Mouse (Mus musculus) midbrain, embryonic 11.5 days (tissue): ENCODE measurements around the gene Samd4b. TPM values are rescaled to one million over a fixed set of nuclear protein-coding genes. Genes with fewer than 3 reads are reported as not detected.
A peak's percentile ranks its signal among the peaks of the same experiment; 100 is the strongest.

ENCODE experiments used
- ATAC-seq: fragments of 200-750 bp; cut with Nextera tagmentation; 2 replicates; pipeline ENCODE4 v1.8.0; 2017; ENCODE audit warnings: moderate TSS enrichment, moderate library complexity; ENCODE audit not compliant: low FRiP score
- DNase-seq: peaks from one replicate; pipeline ENCODE4 v3.0.0; 2015; ENCODE audit warnings: low spot score; ENCODE audit errors: missing footprints
- H3K27ac ChIP-seq: fragments of 300-500 bp; sonication (generic); 2 replicates; pipeline ENCODE4 v1.5.1; 2014; ENCODE audit warnings: low read depth, low read length
- H3K27me3 ChIP-seq: fragments of 300-500 bp; sonication (generic); 2 replicates; pipeline ENCODE4 v1.6.1; 2014; ENCODE audit warnings: mild to moderate bottlenecking, low read length, moderate library complexity, mixed read lengths; ENCODE audit not compliant: control insufficient read depth, insufficient read depth
- H3K36me3 ChIP-seq: fragments of 300-500 bp; sonication (generic); 2 replicates; pipeline ENCODE4 v1.6.1; 2014; ENCODE audit warnings: mild to moderate bottlenecking, low read length, moderate library complexity, mixed read lengths; ENCODE audit not compliant: control insufficient read depth, insufficient read depth
- H3K4me1 ChIP-seq: fragments of 300-500 bp; sonication (generic); 2 replicates; pipeline ENCODE4 v1.6.1; 2014; ENCODE audit warnings: low read length; ENCODE audit not compliant: control insufficient read depth, insufficient read depth
- H3K4me2 ChIP-seq: fragments of 300-500 bp; sonication (generic); 2 replicates; pipeline ENCODE4 v1.6.1; 2014; ENCODE audit warnings: mild to moderate bottlenecking, moderate library complexity
- H3K4me3 ChIP-seq: fragments of 300-500 bp; sonication (generic); 2 replicates; pipeline ENCODE4 v1.5.1; 2014; ENCODE audit warnings: low read depth, low read length
- H3K9ac ChIP-seq: fragments of 300-500 bp; sonication (generic); 2 replicates; pipeline ENCODE4 v1.6.1; 2014; ENCODE audit warnings: low read length
- H3K9me3 ChIP-seq: fragments of 300-500 bp; sonication (generic); 2 replicates; pipeline ENCODE4 v1.6.1; 2016; ENCODE audit warnings: low read length; ENCODE audit not compliant: control insufficient read depth
- WGBS: fragments of 180-500 bp; shearing (Covaris S2); extraction: QIAGEN DNeasy Blood & Tissue Kit; methylation state at CpG from one replicate; pipeline ENCODE4 v1.1.7; 2014; 5-methylcytosine and 5-hydroxymethylcytosine counted together
- polyA plus RNA-seq: library from polyadenylated mRNA; unstranded; fragments of >200 nt; fragmentation: Nextera tagmentation; extraction: Ambion mirVana; gene quantifications from 2 replicates; pipeline ENCODE4 v1.2.1, GENCODE M21; 2014

The Samd4b gene
- polyA plus RNA-seq, 1 experiment from 2014 or later = 27.8 TPM

DNA sequence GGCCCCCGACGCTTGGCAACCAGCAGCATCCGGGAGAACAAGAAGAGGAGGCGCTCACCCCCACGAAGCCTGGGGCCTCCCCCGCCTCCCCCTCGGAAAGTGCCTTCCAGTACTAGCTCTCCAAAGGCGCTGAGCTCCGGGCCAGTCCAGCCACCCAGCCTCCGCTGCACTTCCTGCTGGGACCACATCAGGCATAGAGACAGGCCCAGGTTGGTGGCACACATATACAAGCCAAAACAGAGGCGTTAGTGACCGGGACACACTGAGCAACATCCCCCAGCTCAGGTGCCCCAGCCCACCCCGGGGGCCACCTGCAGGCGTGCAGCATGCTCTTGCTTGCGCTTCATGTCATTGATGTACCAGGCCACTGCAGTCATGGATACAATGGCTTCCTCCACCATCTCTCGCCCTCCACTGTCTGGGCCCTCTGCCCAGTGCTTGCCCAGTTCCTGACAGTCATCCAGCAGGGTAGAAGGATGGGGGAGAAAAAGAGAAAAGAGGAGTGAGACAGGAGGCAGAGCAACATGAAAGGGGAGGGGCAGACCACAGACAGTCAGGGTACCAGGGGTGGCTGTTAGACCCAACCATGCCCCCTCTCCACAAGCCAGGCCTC, 230.2 kb downstream of the Samd4b start:
- Histone ChIP-seq H3K27ac (no peak overlapping the region), H3K9me3 (no peaks in the 10 kb centered on the region), H3K4me3 (no peak overlapping the region), H3K4me2 (no peak overlapping the region), H3K27me3 (no peaks in the 10 kb centered on the region), H3K4me1 (peaks cover 16% of the 10 kb centered on the region), H3K9ac (no peak overlapping the region), H3K36me3 (peaks cover 33% of the 10 kb centered on the region)
- ATAC-seq (no peak), DNase-seq (no peak)
- WGBS = 91% methylated on average over 16 of the region's 16 CpGs

- peaks cover 9% of the 10 kb centered on the region for H3K4me1 ChIP-seq
- WGBS = 82% methylated on average over 16 of the region's 16 CpGs
- H3K27me3 ChIP-seq = no peaks in the 10 kb centered on the region
- H3K27ac ChIP-seq = no peak overlapping the region
- no peaks in the 10 kb centered on the region; the same call in 1 of the 2 replicates for H3K9me3 ChIP-seq
- no peak overlapping the region for H3K9ac ChIP-seq
- ATAC-seq (no peak), DNase-seq (no peak)
- H3K4me2 ChIP-seq = no peak overlapping the region
- H3K4me3 ChIP-seq = no peak overlapping the region
- H3K36me3 ChIP-seq = peaks cover 44% of the 10 kb centered on the region
These were observed 235.4 kb downstream of the Samd4b start for GRCm38 (mm10) chr7:28362441-28363060.

- no peak for DNase-seq
- 95% methylated on average over 20 of the region's 20 CpGs for WGBS
- Histone ChIP-seq H3K4me3 (no peak overlapping the region), H3K4me2 (no peak overlapping the region), H3K4me1 (peaks cover 16% of the 10 kb centered on the region), H3K9ac (no peak overlapping the region), H3K9me3 (no peaks in the 10 kb centered on the region; the same call in 1 of the 2 replicates), H3K27me3 (no peaks in the 10 kb centered on the region), H3K27ac (no peak overlapping the region), H3K36me3 (peaks cover 38% of the 10 kb centered on the region)
- ATAC-seq = no peak
These were observed 236.2 kb downstream of the Samd4b start for GRCm38 (mm10) chr7:28361647-28362341.

GRCm38 (mm10) chr7:28360291-28360690, 237.7 kb downstream of the Samd4b start:
- no peak overlapping the region for H3K9ac ChIP-seq
- H3K27me3 ChIP-seq = no peaks in the 10 kb centered on the region
- ATAC-seq = no peak
- no peak for DNase-seq
- peaks cover 18% of the 10 kb centered on the region for H3K4me1 ChIP-seq
- H3K4me3 ChIP-seq = no peak overlapping the region
- WGBS = 96% methylated on average over 6 of the region's 6 CpGs
- peaks cover 36% of the 10 kb centered on the region for H3K36me3 ChIP-seq
- H3K4me2 ChIP-seq = no peak overlapping the region
- H3K27ac ChIP-seq = no peak overlapping the region
- no peaks in the 10 kb centered on the region; the same call in 1 of the 2 replicates for H3K9me3 ChIP-seq

DNA sequence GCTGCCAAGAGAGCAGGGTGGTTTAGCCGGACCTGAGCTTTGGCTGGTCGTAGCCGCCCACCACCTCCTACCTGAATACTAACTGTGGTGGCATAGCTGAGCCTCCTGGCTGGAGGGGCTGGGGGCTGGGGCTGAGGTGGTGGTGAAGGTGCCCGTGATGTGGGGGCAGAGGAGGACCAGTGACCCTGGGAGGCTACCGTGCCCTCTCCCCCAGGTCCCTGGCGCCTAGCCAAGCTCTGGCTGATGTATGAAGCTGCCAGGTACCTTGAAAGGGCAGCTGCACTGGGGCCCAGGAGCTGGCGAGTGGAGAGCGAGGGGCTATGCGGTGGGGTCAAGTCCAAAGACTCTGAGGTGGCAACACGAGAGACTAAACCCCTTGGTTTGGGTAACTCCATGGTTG, 238.1 kb downstream of the Samd4b start:
- no peak for DNase-seq
- Histone ChIP-seq H3K4me3 (no peak overlapping the region), H3K36me3 (peaks cover 32% of the 10 kb centered on the region), H3K27me3 (no peaks in the 10 kb centered on the region), H3K27ac (no peak overlapping the region), H3K9ac (no peak overlapping the region), H3K4me2 (no peak overlapping the region), H3K9me3 (no peaks in the 10 kb centered on the region; the same call in 1 of the 2 replicates), H3K4me1 (peaks cover 18% of the 10 kb centered on the region)
- no peak for ATAC-seq
- WGBS = 92% methylated on average over 10 of the region's 10 CpGs

- Histone ChIP-seq H3K4me1 (peaks cover 18% of the 10 kb centered on the region), H3K27me3 (no peaks in the 10 kb centered on the region), H3K27ac (peak overlapping the region; percentile 58), H3K9ac (peak overlapping the region; percentile 37; the same call in 1 of the 2 replicates), H3K4me2 (no peak overlapping the region), H3K4me3 (no peak overlapping the region), H3K36me3 (peaks cover 30% of the 10 kb centered on the region), H3K9me3 (no peaks in the 10 kb centered on the region; the same call in 1 of the 2 replicates)
- DNase-seq (no peak), ATAC-seq (peak; percentile 50)
- WGBS = 51% methylated on average over 7 of the region's 7 CpGs
These were observed 239.5 kb downstream of the Samd4b start for GRCm38 (mm10) chr7:28358431-28358830.

DNA sequence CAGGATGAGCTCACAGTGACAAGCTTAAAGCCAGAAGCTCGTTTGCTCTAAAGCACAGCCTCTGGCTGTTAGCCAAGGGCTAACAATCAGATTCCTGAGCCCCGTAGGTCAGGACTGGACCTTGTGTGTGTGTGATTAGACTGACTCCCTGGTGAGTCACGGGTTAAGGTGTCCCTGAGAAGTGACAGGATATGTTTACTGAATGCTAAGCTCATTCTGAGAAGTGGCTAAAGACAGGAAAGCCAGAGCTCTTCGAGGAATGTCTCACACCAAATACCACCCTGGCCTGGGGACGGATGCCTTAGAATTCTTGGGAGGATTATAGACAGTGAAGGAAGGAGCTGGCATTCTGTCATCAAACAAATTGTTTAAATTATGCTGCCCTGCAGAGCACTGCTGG, 240.0 kb downstream of the Samd4b start:
- WGBS = 2% methylated on average over 5 of the region's 5 CpGs
- 0 out of 2 replicates have a peak overlapping the region, but pooled peaks have one; percentile 8 for H3K4me2 ChIP-seq
- no peak overlapping the region for H3K4me3 ChIP-seq
- H3K27me3 ChIP-seq = no peaks in the 10 kb centered on the region
- H3K9me3 ChIP-seq = no peaks in the 10 kb centered on the region; the same call in 1 of the 2 replicates
- H3K9ac ChIP-seq = peak overlapping the region; percentile 37; the same call in 1 of the 2 replicates
- H3K4me1 ChIP-seq = peaks cover 18% of the 10 kb centered on the region
- H3K36me3 ChIP-seq = peaks cover 35% of the 10 kb centered on the region
- peak overlapping the region; percentile 58 for H3K27ac ChIP-seq
- DNase-seq (peak; percentile 91), ATAC-seq (peak; percentile 64)

DNA sequence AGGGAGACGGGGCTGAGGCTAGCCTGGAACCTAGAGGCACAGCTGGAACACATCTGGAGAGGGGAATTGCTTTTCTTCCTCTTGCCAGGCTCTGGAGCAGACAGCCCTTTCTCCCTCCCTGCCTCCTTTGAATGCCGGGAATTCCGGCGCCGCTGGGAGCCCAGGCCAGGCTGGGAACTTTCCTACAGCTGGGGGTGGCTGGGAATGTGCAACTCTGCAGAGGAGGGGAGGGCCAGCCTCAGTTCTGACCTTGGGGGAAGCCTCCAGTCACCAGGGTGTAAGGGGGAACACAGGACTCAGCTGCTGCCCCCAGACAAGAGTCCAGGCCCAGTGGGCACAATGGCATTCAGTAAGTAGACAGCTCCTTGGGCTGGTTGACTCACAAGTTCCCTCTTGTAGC, 241.0 kb downstream of the Samd4b start:
- H3K9ac ChIP-seq = peak overlapping the region; percentile 37; the same call in 1 of the 2 replicates
- DNase-seq = no peak
- no peaks in the 10 kb centered on the region for H3K27me3 ChIP-seq
- H3K27ac ChIP-seq = peak overlapping the region; percentile 58; the same call in 1 of the 2 replicates
- no peak overlapping the region for H3K4me3 ChIP-seq
- WGBS = 2% methylated on average over 5 of the region's 5 CpGs
- ATAC-seq = peak; percentile 22; the same call in 1 of the 2 replicates
- peaks cover 18% of the 10 kb centered on the region for H3K4me1 ChIP-seq
- no peaks in the 10 kb centered on the region; the same call in 1 of the 2 replicates for H3K9me3 ChIP-seq
- H3K4me2 ChIP-seq = no peak overlapping the region
- peaks cover 30% of the 10 kb centered on the region for H3K36me3 ChIP-seq

DNA sequence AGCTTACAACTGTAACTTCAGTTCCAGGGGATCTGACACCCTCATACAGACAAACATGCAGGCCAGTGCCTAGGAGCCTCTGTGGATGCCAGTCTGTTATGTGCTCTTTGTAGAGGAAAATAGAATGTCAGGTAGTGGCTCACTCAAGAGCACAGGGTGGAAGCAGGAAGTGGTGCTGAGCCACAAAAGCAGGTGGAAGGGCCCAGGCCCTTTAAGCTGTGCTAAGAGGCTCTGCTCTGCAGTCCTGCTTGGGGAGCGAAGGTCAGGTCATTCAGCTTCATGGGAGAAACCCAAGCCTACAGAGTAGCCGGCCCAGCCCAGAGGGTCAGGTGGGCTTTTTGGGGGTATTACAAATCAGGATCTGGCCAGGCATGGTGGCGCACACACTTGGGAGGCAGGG, 242.7 kb downstream of the Samd4b start:
- no peaks in the 10 kb centered on the region for H3K27me3 ChIP-seq
- peaks cover 26% of the 10 kb centered on the region for H3K4me1 ChIP-seq
- no peak overlapping the region for H3K4me3 ChIP-seq
- DNase-seq = no peak
- no peak for ATAC-seq
- WGBS = 93% methylated on average over 3 of the region's 3 CpGs
- no peak overlapping the region for H3K27ac ChIP-seq
- peaks cover 14% of the 10 kb centered on the region for H3K36me3 ChIP-seq
- H3K9me3 ChIP-seq = no peaks in the 10 kb centered on the region
- H3K9ac ChIP-seq = no peak overlapping the region
- H3K4me2 ChIP-seq = no peak overlapping the region
